Mouse (Mus musculus): ENCODE measurements around the gene Slc46a3.

Gene Slc46a3

GRCm38 (mm10) chr5:147843340-147843739 lies 51.3 kb downstream of the Slc46a3 start:
- no peak for DNase-seq

- DNase-seq = no peak
These were observed 55.2 kb downstream of the Slc46a3 start for GRCm38 (mm10) chr5:147839418-147839817.

- no peak for DNase-seq
These were observed 59.6 kb downstream of the Slc46a3 start for GRCm38 (mm10) chr5:147834841-147835500.

- no peak for DNase-seq
These were observed 61.8 kb downstream of the Slc46a3 start for GRCm38 (mm10) chr5:147832842-147833241.

GRCm38 (mm10) chr5:147828846-147829245 lies 65.8 kb downstream of the Slc46a3 start:
- DNase-seq = no peak

All from thymus, postnatal 25 days (tissue).